Mouse (Mus musculus) lung, postnatal 0 days (tissue): Measurements from ENCODE around the gene Hbp1.

Experiments used
- CTCF ChIP-seq: IDR thresholded peaks from 2 replicates; pipeline ENCODE4 v1.5.1; 2016; ENCODE audit warnings: antibody characterized with exemption, mild to moderate bottlenecking
- EP300 ChIP-seq: IDR thresholded peaks from 2 replicates; pipeline ENCODE4 v1.6.1; 2016; ENCODE audit warnings: antibody characterized with exemption, mild to moderate bottlenecking, control low read depth

DNA sequence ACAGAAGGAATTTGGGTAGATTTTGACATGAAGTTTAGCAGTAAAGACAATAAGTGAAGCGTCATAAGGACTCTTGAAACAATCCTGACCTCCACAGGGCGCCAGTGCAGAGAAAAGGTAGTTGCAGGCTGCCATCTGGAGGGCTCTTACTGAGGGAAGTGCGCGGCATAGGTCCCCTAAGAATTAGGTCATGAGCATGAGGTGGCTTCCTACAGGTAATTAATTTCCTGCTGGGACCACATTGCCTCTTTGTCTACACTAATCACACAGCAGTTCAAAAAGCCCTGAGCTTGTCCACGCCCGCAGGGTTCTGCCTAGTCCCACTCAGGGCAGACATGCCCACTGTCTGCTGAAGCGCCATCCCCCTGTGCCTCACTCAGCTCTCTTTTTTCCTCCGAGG lies 53.3 kb downstream of the Hbp1 start:
- TF ChIP-seq CTCF (peak; percentile 22; the same call in 1 of the 2 replicates), EP300 (no peak)
